Mouse (Mus musculus) spleen, postnatal 36 days (tissue): ENCODE results near the gene Iapp.
"Not testable (repeated sequence)": the region's sequence is repeated elsewhere in the genome, so short reads cannot be mapped to it uniquely, and the experiment has no call there.

Experiments used
- DNase-seq, 2 experiments: peaks; one replicate each; pipeline ENCODE4 v3.0.0; 2022; ENCODE audit warnings: low spot score in 2 of 2, mixed read lengths in 1 of 2

Gene Iapp

DNA sequence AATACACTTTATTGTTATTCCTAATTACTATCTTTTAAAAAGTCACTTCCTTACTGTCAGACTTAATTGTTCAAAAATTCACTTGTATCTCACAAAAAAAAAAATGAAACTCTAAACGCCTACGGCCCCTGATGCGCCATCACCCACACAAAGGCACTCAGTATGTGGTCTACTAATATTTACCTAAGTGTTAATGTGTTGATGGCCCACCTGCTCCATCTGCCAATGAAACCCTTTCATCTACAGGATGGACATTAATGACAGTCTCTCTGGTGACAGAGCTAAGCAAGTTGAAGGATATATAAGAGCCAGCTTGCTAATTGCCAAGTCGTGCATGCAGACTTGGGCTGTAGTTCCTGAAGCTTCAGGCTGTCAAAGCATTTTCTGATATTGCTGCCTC, at the start of gene Iapp:
Iapp (plus strand) TSS at position 326 of the 400 bp plus-strand sequence.
- DNase-seq: no peak

DNA sequence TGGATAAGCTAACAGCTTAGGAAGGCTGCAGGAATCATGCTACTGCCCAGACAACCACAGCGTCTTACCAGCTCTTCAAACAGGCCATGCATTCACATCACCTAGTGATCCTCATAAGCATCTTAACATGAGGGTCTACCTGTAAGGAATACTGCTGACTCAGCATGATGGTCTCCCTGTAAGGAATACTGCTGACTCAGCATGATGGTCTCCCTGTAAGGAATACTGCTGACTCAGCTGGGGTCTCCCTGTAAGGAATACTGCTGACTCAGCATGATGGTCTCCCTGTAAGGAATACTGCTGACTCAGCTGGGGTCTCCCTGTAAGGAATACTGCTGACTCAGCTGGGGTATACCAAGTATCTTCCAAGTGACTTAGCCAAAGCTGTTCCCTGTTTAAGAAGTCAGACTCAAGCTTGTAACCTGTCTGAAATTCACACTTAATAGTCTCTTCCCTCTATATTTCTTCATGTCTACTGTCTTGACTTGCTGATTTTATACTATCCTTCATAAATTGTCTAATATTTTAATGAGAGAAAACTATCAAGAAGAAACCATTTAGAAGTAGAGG, 47.4 kb upstream of the Iapp start:
- not testable (repeated sequence) for DNase-seq

DNA sequence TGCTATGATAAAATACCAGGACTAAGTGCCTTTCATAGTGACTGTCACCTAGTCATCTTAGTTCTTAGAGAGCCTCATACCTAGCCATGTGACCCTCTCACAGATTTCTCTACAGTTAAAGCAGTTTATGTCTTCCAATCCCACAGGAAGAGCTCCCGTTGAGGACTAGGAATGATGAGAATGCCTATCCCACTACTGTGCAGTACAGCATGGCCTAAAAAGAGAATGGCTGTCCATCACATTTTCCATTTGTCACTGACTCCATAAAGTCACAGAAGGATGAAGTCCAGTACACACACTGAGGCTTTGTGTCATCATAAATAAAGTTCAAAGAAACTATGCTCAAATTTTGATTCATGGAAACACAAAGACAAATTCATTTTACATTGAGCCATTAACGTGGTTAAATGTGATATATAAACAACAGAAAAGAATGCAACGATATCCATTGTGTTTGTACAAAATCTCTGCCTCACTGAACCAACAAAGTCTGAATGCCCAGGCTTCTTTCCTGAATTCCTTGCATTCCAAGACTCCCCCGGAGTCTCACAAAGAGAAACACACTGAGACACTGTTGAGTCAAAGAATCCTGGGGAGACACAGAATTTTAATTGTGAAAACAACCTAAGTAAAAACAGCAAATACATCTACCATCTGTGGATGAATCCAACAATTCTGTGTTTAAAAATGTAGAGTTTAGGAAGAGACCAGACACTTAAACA, 22.3 kb upstream of the Iapp start:
- DNase-seq: no peak

DNA sequence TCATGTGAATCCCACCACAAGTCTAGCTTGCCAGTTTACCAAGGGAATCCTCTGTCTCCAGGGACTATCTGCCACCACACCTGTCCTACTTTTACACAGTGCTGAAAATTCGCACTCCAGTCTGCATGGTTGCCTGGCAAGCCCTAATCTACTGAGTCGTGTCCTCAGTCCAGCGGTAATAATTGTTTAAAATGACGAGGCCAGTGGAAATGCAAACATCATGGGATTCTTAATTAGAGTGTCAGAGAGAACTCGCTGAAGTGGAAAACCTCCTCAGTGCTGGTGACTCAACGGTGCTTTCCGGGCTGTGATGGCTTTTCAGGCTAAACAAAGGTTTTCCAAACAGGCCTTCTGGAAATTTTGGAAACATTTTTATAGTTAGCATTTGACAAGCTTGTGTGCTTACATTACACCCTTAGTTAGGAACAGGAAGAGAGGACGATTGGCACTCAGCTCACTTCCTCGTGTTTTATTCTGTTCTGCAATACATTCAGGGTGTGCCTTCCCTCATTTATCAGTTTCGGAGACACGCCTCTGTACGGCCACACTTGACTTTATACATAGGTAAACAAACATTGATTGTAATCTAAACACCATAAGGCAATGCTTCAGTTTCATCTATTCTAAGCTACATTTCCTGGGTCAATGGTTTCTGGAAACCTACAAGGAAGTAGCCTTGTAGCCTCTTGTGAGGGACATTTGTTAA, 8.7 kb upstream of the Iapp start:
- no peak for DNase-seq

DNA sequence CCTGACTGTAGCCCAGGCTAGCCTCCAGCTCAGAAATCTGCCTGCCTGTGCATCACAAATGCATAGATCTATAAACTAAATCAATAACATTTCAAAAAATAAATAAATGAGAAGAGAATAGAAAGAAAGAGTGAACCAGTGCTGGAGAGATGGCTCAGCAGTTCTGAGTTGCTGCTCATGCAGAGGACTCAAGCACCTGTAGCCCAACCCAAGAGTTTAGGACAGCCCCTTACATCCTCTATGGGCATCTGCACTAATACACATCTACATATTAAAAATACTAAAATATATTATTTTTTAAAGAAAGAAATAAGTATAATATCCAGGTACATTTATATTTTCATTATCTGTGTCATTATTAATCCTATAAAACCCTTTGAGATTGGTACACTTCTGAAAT, 6.9 kb downstream of the Iapp start:
- no peak for DNase-seq

DNA sequence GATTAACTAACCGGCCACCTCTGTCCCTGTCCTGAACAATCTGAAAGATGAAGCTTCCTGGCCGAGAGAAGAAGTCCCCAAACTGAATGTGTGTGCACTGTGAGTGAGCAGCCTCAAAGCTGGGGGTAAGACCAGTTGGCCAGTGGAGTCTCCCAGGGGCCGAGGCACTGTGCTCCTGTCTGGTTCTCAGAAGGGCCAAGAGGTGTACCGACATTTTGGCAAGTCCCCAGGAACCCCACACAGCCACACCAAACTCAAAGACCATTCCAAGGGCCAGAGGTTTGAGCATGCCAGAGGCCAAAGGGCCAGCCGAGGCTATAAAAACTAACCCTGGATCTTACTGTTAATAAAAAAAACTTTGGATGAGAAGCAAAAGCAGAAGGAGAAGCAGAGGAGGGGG, 16.1 kb downstream of the Iapp start:
- no peak for DNase-seq

DNA sequence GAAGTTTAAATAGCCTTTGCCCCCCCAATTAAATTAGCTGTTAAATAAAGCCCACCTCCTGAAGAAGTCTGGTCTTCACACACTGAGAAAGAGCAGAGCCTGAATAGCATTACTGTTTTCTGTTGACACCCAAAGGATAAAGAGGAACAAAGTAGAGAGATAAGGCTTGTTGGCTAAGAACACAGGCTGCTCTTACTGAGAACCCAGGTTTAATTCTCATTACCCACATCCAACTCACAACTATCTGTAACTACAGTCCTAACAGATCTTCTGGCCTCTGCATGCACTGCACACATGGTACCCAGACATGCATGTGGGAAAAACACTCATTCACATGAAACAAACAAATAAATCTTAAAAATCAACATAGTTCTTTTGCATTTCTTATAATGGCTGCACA, 18.9 kb downstream of the Iapp start:
- no peak for DNase-seq

DNA sequence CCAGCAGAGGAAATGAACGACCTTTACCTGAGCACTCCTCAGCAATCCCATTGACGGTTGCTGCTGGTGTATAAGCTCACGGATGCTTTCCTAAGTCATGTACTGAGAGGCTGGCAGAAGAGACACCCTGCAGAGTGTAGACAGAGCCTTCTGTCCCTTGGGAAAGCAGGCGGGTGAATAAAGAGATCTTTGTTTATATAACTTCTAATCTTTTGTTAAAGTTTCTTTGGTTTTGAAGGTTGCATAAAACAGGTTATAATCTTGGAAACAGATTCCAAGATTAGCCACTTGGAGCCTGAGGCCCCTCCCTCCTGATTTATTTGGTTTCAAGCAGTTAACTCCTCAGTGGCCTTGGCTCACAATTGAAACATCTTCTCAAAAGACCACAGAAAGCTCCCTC, 24.7 kb downstream of the Iapp start, which contains the start of gene Slco1a5:
Slco1a5 (minus strand) TSS at position 101 of the 400 bp plus-strand sequence.
- no peak for DNase-seq

DNA sequence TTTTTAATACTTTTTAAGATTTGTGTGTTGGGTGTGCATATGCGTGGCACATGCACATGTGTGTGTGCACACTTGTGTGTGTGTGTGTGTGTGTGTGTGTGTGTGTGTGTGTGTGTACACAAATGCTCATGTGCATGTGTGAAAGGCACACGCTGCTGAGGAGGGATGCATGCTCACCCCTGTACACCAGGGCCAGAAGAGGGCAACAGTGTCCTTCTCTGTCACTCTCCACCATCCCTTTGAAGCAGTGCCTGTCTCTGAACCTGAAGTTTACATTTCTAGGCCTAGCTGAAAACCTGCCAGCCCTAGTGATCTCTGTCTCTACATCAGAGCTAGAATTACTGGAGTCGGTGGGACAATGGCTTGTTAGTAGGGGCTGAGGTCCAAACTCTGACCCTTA, 28.4 kb downstream of the Iapp start:
- DNase-seq: no peak

DNA sequence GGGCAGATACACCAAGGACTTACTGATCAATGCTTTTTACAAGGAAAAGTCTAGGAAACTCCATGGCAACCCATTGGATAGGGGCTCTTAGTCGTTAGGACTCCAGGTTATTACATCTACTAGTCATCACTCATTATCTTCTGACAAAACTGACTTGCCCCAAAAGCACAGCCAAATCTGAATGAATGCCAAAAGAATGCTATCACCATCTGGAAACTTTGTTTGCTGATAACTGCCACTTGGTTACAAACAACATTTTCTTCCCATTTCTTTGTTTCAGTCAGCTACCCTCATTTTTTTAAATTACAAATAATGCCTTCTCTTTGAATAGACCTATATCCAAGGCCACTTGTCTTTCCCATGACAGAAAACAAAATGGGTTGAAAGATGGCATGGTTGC, 31.0 kb downstream of the Iapp start:
- no peak for DNase-seq

DNA sequence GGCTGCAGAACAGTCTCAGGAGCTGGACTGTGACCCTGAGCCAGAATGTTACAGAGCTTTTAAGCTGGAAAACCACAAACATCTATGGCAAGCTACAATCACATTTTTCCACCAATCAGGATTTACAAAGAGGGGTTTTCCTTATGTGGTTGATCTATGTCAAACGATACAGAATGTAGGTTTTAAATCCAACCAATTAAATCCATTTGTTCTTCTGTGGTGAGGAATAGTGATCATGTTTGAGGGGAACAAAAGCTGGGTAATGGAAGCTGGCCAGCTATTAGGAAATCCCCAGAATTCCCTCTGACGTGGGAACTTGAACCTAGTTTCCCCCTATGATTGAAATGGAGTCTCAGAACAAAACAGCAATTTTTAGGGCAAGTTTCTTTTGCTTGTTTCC, 40.7 kb downstream of the Iapp start:
- DNase-seq: no peak

DNA sequence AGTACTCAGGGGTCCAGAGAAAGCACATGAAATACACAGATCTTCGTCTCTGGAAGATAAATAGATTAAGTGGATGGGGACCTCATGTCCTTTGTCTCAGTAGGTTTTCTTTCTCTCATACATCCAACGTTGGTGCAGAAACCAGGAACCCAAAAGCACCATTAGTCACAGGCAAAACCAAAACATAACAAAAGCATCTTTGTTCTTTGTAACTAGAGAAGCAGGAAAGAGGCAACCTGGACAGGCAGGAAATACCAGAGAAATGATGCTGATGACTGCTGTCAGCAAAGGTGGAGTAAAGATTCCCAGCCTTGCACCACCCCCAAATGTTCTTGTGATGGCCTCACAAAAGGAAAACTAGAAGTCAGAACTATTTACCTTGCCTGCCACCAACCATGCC, 41.4 kb downstream of the Iapp start:
- no peak for DNase-seq

DNA sequence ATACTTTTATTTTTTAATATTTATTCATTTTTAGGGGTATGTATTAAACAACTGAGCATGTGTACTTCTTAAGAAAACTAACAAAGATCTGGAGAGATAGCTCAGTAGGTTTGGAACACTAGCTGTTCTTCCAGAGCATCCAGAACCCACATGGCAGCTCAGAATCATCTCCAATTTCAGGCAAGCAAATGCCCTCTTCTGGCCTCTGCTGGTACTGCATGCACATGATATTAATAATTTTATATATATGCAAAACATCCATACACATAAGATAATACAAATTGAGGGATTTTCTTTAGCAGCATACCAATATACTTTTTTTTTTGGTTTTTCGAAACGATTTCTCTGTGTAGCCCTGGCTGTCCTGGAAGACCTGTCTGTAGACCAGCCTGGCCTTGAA, 45.3 kb downstream of the Iapp start:
- DNase-seq: peak in 1 of 2 experiments; percentile 15

DNA sequence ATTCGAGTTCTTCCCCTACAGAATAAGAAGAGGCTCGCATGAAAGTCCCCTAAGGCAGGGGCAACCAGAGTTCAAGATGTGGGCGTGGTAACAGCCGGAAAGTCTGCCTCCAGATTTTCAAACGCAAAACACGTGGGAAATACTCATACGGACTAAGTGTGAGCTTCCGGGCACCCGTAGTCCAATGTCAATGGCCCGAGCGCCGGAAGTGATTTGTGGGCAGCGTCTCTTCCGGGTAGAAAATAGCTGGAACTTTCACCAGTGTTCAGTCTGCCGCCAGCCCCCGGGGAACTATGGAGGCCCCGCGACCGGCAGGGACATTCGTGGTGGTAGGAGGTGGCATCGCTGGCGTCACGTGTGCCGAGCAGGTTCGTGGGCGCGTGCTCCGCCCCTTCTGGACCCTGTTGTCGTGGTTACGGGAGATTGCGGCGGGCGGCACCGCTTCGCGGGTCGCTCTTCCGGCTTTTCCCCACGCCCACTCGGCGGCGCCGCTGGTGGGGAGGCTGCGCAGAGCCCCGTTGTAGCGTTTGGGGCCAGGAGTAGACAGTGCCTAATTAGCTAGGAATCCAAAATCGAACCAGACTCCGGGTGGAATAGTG, 47.3 kb downstream of the Iapp start, which contains the start of gene Pyroxd1:
Pyroxd1 (plus strand) TSS at position 215 of the 599 bp plus-strand sequence.
- DNase-seq: peak; percentile 79 to 82

DNA sequence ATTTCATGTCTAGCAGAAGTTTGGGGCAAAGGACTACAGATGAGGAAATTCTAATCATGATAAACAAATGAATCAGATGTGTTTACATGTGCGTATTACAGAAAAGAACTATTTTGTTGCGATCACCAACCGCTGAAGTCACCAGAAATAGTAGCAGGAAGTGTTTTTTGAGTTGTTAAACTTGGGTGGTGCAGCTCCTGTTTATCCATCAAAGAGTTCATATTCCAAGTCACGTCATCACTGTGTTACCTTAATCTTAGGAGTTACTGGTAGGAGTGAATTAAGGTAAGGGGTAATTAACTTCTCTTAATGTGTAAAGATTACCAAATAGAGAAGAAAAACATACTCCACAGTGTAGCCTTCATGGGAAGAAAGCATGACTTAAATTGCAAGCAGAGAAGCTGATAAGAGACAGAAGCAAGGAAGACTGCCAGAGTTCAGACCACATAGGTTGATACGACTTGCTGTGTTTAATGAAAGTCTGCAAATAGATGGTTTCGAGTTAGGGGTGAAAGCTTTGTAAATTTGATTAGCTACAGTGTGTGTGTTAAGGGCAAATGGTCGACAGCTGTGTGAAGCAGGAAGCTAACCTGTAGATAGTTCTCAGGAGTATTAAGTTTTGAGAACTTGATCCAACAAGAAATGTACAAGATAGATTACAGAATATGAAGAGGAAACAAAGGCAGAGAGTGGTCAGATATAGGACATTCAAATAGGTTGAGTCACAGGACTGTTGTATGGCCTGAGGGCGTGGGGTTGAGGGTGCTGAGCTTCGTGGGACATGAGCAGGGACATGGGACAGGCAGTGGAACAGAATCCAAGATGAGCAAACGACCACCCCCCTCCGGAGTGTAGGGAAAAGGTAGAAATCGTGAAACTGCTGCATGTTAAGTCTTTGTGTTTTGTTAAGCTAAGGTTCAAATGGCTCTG, 48.2 kb downstream of the Iapp start:
- DNase-seq: no peak

DNA sequence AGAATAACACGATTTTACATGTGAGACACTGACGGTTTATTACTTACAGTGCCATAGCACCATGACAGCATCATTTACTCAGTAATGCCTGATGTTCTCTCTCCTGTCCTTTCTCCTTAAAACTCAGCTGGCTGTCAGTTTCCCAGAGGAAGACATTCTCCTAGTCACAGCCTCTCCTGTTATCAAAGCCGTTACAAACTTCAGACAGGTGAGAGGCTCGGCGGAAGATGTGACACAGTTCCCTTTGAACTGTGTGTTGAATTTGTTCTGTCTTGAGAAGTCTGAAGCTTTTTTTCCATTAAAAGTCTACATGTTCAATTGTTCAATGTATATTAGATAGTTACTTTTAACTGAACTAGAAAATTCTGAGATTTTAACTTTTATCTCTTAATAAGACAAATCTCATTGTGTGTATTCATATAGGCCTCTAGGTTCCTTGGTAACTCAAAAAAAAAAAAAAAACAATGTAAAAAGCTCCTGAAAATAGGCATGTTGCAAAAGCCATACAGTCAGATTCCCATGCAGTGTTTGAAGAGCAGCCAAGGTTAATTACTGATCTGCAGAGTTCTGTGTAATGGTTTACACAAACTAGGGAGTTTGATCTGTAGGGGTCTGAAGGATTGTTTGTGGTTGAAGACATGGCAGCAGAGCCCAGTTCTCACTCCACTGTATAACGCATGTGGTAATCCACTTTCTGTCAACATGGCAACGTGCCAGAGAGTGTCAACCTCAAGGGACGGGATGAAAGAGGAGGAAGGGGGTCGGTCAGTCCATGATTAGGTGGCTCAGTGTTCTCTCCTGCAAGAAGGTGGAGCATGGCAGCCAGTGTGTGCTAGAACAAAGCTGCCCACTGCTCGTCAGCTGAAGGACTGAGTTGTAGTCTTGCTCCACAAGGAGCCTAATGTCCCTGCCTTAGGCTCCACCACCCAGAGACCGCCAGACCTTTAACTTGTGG, 49.5 kb downstream of the Iapp start:
- DNase-seq: no peak

DNA sequence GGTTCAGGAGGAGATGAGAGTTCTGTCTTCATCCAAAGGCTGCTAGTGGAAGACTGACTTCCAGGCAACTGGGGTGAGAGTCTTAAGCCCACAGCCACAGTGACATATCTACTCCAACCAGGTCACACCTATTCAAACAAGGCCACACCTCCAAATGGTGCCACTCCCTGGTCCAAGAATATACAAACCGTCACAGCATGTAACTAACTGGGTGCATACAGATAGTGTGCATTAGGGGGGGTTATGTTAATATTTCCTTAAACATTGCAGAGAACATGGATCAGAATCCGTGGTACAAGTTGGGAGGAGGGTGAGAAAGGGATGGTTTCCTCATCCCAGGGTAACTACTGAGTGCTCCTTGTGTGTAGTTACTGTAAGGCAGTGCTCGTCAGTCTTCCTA, 53.9 kb downstream of the Iapp start:
- not testable (repeated sequence) for DNase-seq
